Mouse (Mus musculus) telencephalon, adult 2 months (tissue): ENCODE data around the gene Pigs.
A peak's percentile ranks its signal among the peaks of the same experiment; 100 is the strongest.

Experiments
- DNase-seq: peaks from one replicate; pipeline ENCODE4 v3.0.0-alpha.2; 2011; ENCODE audit warnings: low read depth, low spot score

Pigs gene

GRCm38 (mm10) chr11:78337040-78337439, 8.8 kb downstream of the Pigs start:
- DNase-seq: no peak

DNA sequence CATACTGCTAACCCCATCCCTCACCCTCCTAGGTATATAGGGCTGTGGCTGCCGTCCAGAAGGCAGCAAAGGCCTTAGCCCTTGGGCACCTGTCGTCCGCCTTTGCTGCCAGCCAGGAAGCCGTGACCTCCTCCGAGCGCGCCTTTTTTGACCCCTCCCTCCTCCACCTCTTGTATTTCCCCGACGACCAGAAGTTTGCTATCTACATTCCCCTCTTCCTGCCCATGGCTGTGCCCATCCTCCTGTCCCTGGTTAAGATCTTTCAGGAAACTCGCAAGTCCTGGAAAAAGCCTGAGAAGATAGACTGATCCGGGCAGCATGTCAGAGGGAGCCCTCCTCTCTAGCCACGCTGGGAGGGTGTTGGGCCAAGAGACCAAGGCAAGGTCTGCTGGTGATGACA, 13.5 kb downstream of the Pigs start:
- DNase-seq: no peak

- no peak for DNase-seq
These were observed 15.4 kb downstream of the Pigs start, which contains the start of gene Unc119 for GRCm38 (mm10) chr11:78343381-78344327. TSS of gene Unc119 (plus strand) at chr11:78343482.

DNA sequence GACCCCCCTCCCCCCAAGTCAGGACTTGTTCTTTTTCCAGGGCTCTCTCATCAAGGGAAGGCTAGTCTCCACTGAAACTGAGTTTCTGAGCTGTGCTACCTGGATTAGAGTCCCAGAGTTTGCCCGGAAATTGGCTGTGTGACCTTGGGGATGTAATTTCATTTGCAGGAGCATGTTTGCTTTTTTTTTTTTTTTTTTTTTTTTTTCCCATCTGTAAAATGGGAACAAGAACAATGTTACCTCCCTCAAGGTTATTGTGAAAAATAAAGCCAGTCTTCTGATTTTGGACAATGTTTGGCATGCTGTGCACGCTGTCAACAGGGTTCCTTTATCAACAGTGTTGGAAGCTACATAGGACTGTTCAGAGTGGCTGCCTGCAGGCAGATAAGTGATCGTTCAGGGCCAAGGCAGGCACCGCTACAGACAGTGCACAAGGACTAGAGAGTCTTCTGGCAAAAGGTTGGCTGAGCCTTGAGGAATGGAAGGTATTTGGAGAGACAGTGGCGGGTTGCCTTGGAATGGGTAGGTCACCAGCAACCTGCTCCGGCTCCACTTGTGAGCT, 16.2 kb downstream of the Pigs start:
- no peak for DNase-seq

DNA sequence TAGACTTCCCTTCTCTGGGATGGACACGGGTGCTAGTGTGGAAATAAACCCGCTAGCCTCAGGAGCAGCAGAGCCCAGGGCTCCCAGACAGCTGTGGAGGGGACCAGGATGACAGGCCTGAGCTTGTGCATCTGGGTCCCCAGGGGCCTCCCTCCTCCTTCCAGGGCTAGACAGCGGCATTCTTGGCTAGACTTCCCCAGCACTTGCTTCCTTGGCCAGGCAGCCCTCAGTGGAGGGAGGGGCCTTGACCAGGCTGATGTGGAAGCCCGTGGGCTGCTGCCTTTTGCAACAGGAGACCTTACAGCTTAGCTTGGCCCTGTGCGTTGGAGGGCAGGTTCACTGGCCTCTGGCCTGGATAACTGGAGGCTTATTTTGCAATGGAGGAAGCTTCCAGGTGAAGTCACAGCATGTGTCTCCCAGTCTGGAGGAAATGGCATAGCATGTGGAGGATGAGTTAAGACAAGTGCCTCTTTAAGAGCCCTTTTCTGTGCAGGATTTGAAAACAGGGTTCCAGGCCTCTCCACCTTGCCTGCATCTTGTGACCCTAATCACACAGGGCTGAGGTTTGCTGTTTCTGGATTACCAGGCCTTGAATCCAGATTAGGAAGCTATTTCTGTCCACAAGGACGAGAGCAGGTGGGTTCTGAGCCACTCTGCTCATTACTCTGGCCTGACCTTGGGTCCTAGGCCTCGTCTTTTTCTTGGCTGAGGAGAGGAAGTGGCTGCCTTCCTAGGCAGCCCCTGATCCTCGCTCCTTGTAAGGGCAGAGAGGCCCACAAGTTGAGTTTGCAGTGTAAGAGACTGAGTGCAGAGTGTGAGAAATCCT, 16.9 kb downstream of the Pigs start:
- DNase-seq: no peak

DNA sequence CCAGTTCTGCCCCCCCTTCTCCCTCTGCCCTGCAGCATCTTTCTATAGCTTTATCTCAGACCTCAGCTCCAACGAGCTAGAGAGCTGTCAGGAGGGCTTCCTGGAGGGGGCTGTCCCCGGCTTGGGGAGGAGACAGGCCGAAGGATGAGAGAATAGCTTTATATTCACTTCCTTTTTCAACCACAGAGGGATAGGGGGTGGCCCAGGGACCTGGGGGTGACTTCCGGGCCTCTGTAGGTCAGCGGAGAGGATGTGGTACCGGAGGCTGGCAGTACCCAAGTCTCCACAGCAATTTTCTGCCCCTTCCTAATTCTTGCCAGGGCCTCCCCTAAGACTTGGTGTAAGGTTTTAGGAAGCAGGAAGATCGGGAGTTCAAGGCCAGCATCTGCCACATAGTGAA, 17.6 kb downstream of the Pigs start:
- DNase-seq: no peak

DNA sequence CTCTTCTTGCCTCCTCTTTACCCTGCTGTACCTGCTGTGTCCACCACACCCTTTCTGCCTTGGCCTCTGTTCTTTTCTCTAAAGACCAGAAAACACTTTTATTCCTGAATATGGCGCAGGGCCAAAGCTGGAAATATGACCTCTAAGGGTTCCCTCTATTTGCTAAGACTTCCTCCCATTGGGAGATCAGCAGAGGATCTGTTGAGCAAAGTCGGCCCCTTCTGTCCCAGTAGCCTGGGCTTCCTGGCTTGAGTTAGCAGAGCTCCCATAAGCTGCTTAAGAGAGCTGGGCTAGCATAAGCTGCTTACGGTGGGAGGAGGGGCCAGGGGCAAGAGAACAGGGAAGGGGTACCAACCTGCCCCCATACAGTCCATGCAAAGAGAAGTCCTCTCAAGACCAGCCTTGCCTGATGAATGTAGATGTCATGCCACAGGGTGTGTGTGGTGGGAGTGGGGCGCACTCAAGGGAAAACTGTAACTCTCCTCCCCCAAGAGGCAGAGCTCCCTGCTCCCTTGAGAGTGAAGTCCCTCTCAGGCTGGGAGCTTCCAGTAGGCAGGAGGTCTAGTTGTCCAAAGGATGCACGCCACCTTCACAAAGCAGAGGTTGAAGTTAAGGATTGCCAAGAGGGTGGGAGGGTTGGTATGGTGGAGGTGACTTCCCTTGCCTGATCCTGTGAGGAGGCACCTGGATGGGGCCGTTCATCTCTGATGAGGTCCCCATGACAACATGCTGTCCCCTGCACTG, 18.3 kb downstream of the Pigs start:
- no peak for DNase-seq

GRCm38 (mm10) chr11:78347070-78347754, 19.0 kb downstream of the Pigs start:
- peak; percentile 46 for DNase-seq

DNA sequence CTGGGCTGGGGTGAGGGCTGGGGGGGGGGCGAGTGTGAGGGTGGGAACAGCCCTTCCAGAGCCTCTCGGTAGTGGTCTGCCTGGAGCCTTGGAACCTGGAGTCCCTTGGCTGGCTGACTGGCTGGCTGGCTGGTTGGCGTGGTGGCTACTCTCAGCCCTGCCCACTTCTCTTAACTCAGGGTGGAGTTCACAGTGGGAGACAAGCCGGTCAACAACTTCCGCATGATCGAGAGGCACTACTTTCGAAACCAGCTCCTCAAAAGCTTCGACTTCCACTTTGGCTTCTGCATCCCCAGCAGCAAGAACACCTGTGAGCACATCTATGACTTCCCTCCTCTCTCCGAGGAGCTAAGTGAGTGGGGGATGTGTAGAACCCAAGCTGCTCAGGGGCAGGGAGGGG, 19.7 kb downstream of the Pigs start:
- no peak for DNase-seq

GRCm38 (mm10) chr11:78348474-78348873, 20.3 kb downstream of the Pigs start:
- no peak for DNase-seq

- DNase-seq: no peak
These were observed 21.5 kb downstream of the Pigs start for GRCm38 (mm10) chr11:78349441-78350358.

GRCm38 (mm10) chr11:78353081-78353480, 24.9 kb downstream of the Pigs start:
- DNase-seq: no peak

GRCm38 (mm10) chr11:78354905-78355304, 26.7 kb downstream of the Pigs start:
- no peak for DNase-seq

GRCm38 (mm10) chr11:78355471-78356238, 27.4 kb downstream of the Pigs start:
- no peak for DNase-seq

GRCm38 (mm10) chr11:78358330-78359007, 30.3 kb downstream of the Pigs start:
- DNase-seq: no peak

- DNase-seq: peak; percentile 51
These were observed 32.0 kb downstream of the Pigs start for GRCm38 (mm10) chr11:78360125-78360788.

GRCm38 (mm10) chr11:78360789-78361131, 32.5 kb downstream of the Pigs start:
- DNase-seq: no peak
